Mouse (Mus musculus): Measurements from ENCODE around the gene B3galnt1. TPM values are rescaled to one million over a fixed set of nuclear protein-coding genes. Genes with fewer than 3 reads are reported as not detected.

Gene B3galnt1
- polyA plus RNA-seq, 1 experiment: 4.7 TPM

- DNase-seq: no peak
- H3K4me3 ChIP-seq (replicated peaks; ENCODE audit: extremely low read depth, low read depth, low read length): peak overlapping the region; percentile 43
- WGBS: 18% methylated on average over 5 of the region's 5 CpGs
- TF ChIP-seq CTCF (IDR thresholded peaks at IDR 0.05; ENCODE audit: insufficient read depth, low read length) (no peak), POLR2A (IDR thresholded peaks at IDR 0.05; ENCODE audit: borderline replicate concordance, extremely low read depth, low read depth, low read length) (no peak)
- H3K4me1 ChIP-seq (ENCODE audit: control insufficient read depth, insufficient read depth, low read length): no peaks in the 10 kb centered on the region; the same call in 1 of the 2 replicates
These were observed 373 bp upstream of the B3galnt1 start for GRCm38 (mm10) chr3:69599166-69599500.

GRCm38 (mm10) chr3:69597816-69598215, 944 bp downstream of the B3galnt1 start:
- Histone ChIP-seq H3K4me1 (ENCODE audit: control insufficient read depth, insufficient read depth, low read length) (no peaks in the 10 kb centered on the region; the same call in 1 of the 2 replicates), H3K4me3 (replicated peaks; ENCODE audit: extremely low read depth, low read depth, low read length) (peak overlapping the region; percentile 36)
- DNase-seq: no peak
- TF ChIP-seq POLR2A (IDR thresholded peaks at IDR 0.05; ENCODE audit: borderline replicate concordance, extremely low read depth, low read depth, low read length) (no peak), CTCF (IDR thresholded peaks at IDR 0.05; ENCODE audit: insufficient read depth, low read length) (no peak)
- WGBS: 40% methylated on average over 7 of the region's 7 CpGs

GRCm38 (mm10) chr3:69597211-69597610, 1.5 kb downstream of the B3galnt1 start:
- TF ChIP-seq CTCF (IDR thresholded peaks at IDR 0.05; ENCODE audit: insufficient read depth, low read length) (no peak), POLR2A (IDR thresholded peaks at IDR 0.05; ENCODE audit: borderline replicate concordance, extremely low read depth, low read depth, low read length) (no peak)
- Histone ChIP-seq H3K4me1 (ENCODE audit: control insufficient read depth, insufficient read depth, low read length) (no peaks in the 10 kb centered on the region; the same call in 1 of the 2 replicates), H3K4me3 (replicated peaks; ENCODE audit: extremely low read depth, low read depth, low read length) (no peak overlapping the region)
- DNase-seq: no peak
- 96% methylated on average over 6 of the region's 6 CpGs for WGBS

GRCm38 (mm10) chr3:69596116-69596515, 2.6 kb downstream of the B3galnt1 start:
- WGBS: 90% methylated on average over 3 of the region's 3 CpGs
- DNase-seq: no peak
- H3K4me3 ChIP-seq (replicated peaks; ENCODE audit: extremely low read depth, low read depth, low read length): no peak overlapping the region
- H3K4me1 ChIP-seq (ENCODE audit: control insufficient read depth, insufficient read depth, low read length): no peaks in the 10 kb centered on the region; the same call in 1 of the 2 replicates
- TF ChIP-seq POLR2A (IDR thresholded peaks at IDR 0.05; ENCODE audit: borderline replicate concordance, extremely low read depth, low read depth, low read length) (no peak), CTCF (IDR thresholded peaks at IDR 0.05; ENCODE audit: insufficient read depth, low read length) (no peak)

- no peak for TF ChIP-seq POLR2A (IDR thresholded peaks at IDR 0.05; ENCODE audit: borderline replicate concordance, extremely low read depth, low read depth, low read length)
- no peak for TF ChIP-seq CTCF (IDR thresholded peaks at IDR 0.05; ENCODE audit: insufficient read depth, low read length)
- 73% methylated on average over 9 of the region's 9 CpGs for WGBS
- no peak for DNase-seq
- H3K4me3 ChIP-seq (replicated peaks; ENCODE audit: extremely low read depth, low read depth, low read length): no peak overlapping the region
- no peaks in the 10 kb centered on the region; the same call in 1 of the 2 replicates for H3K4me1 ChIP-seq (ENCODE audit: control insufficient read depth, insufficient read depth, low read length)
These were observed 4.7 kb downstream of the B3galnt1 start for GRCm38 (mm10) chr3:69594071-69594470.

- 87% methylated on average over 8 of the region's 8 CpGs for WGBS
- H3K4me3 ChIP-seq (replicated peaks; ENCODE audit: extremely low read depth, low read depth, low read length): no peak overlapping the region
- TF ChIP-seq POLR2A (IDR thresholded peaks at IDR 0.05; ENCODE audit: borderline replicate concordance, extremely low read depth, low read depth, low read length) (no peak), CTCF (IDR thresholded peaks at IDR 0.05; ENCODE audit: insufficient read depth, low read length) (no peak)
- no peaks in the 10 kb centered on the region; the same call in 1 of the 2 replicates for H3K4me1 ChIP-seq (ENCODE audit: control insufficient read depth, insufficient read depth, low read length)
- no peak for DNase-seq
These were observed 5.3 kb downstream of the B3galnt1 start for GRCm38 (mm10) chr3:69593426-69593825.

- DNase-seq: no peak
- H3K4me1 ChIP-seq (ENCODE audit: control insufficient read depth, insufficient read depth, low read length): no peaks in the 10 kb centered on the region
- 32% methylated on average over 10 of the region's 10 CpGs for WGBS
- TF ChIP-seq CTCF (IDR thresholded peaks at IDR 0.05; ENCODE audit: insufficient read depth, low read length) (no peak), POLR2A (IDR thresholded peaks at IDR 0.05; ENCODE audit: borderline replicate concordance, extremely low read depth, low read depth, low read length) (no peak)
- H3K4me3 ChIP-seq (replicated peaks; ENCODE audit: extremely low read depth, low read depth, low read length): no peak overlapping the region
These were observed 10.5 kb downstream of the B3galnt1 start for GRCm38 (mm10) chr3:69588101-69588760.

- no peak for TF ChIP-seq POLR2A (IDR thresholded peaks at IDR 0.05; ENCODE audit: borderline replicate concordance, extremely low read depth, low read depth, low read length)
- TF ChIP-seq CTCF (IDR thresholded peaks at IDR 0.05; ENCODE audit: insufficient read depth, low read length): no peak
- no peak for DNase-seq
- Histone ChIP-seq H3K4me1 (ENCODE audit: control insufficient read depth, insufficient read depth, low read length) (no peaks in the 10 kb centered on the region), H3K4me3 (replicated peaks; ENCODE audit: extremely low read depth, low read depth, low read length) (no peak overlapping the region)
- 96% methylated on average over 1 of the region's 1 CpGs for WGBS
These were observed 15.0 kb downstream of the B3galnt1 start for GRCm38 (mm10) chr3:69583798-69584197.

- WGBS: 96% methylated on average over 1 of the region's 1 CpGs
- Histone ChIP-seq H3K4me3 (replicated peaks; ENCODE audit: extremely low read depth, low read depth, low read length) (no peak overlapping the region), H3K4me1 (ENCODE audit: control insufficient read depth, insufficient read depth, low read length) (no peaks in the 10 kb centered on the region)
- TF ChIP-seq POLR2A (IDR thresholded peaks at IDR 0.05; ENCODE audit: borderline replicate concordance, extremely low read depth, low read depth, low read length): no peak
- no peak for TF ChIP-seq CTCF (IDR thresholded peaks at IDR 0.05; ENCODE audit: insufficient read depth, low read length)
- no peak for DNase-seq
These were observed 20.0 kb downstream of the B3galnt1 start for GRCm38 (mm10) chr3:69578791-69579190.

- Histone ChIP-seq H3K4me1 (ENCODE audit: control insufficient read depth, insufficient read depth, low read length) (no peaks in the 10 kb centered on the region), H3K4me3 (replicated peaks; ENCODE audit: extremely low read depth, low read depth, low read length) (no peak overlapping the region)
- WGBS: 55% methylated on average over 3 of the region's 3 CpGs
- DNase-seq: no peak
- TF ChIP-seq CTCF (IDR thresholded peaks at IDR 0.05; ENCODE audit: insufficient read depth, low read length) (no peak), POLR2A (IDR thresholded peaks at IDR 0.05; ENCODE audit: borderline replicate concordance, extremely low read depth, low read depth, low read length) (no peak)
These were observed 22.0 kb downstream of the B3galnt1 start for GRCm38 (mm10) chr3:69576715-69577114.
